Mouse (Mus musculus) bone marrow macrophage, adult 2 months (primary cell): Measurements from ENCODE around the gene Bex3.

Experiments used
- CTCF ChIP-seq: IDR thresholded peaks from 2 replicates; pipeline ENCODE4 v1.5.1; 2012; ENCODE audit warnings: low read depth, mild to moderate bottlenecking, low read length, moderate library complexity
- POLR2A ChIP-seq: IDR thresholded peaks from 2 replicates; pipeline ENCODE4 v1.6.1; 2012; ENCODE audit warnings: mild to moderate bottlenecking, low read depth, low read length, borderline replicate concordance

DNA sequence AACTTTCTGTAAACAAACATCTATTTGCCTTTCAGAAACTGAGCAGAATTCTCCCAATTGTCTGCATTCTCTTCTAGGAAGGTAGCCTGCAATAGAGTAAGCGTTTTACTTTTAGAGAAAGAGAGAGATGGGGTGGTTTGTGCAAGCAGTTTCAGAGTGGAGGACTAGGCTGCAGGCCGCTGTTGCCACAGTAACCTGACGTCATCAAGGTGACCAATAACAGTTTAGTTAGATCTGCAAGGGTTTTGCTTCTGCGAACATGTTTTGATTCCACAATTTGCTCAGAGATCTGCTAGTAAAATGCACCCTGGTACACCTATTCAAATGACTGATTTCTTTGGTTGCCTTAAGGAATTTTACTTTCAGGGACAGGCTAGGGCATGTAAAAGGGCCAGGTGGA lies 43.2 kb downstream of the Bex3 start:
- TF ChIP-seq POLR2A (no peak), CTCF (no peak)
